Mouse (Mus musculus): ENCODE results near the gene Mpped2. TPM values are rescaled to one million over a fixed set of nuclear protein-coding genes. Genes with fewer than 3 reads are reported as not detected.

The Mpped2 gene
- total RNA-seq, 2 experiments from 2014 or later, result not detected

GRCm38 (mm10) chr2:106788055-106788454, 95.0 kb downstream of the Mpped2 start:
- no peak for ATAC-seq (replicated peaks; ENCODE audit: low FRiP score, poor library complexity, severe bottlenecking)

DNA sequence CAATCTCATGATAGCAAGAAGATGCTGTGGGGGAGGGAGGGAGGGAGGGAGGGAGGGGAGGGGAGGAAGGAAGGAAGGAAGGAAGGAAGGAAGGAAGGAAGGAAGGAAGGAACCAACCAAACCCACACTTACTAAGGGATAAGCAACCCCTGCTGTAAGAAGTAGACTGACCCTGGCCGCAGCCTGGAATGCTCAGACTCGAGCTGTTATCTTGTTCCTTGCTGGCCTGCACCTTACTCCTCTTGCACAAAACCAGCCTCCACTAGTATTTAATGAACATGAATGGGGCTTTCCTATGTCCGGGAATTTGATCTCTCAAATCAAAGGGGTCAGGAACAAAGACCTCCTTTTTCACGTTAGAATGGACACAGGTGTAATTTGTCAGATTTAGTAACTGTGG, 95.5 kb downstream of the Mpped2 start:
- no peak for ATAC-seq (replicated peaks; ENCODE audit: low FRiP score, poor library complexity, severe bottlenecking)

- no peak for ATAC-seq (replicated peaks; ENCODE audit: low FRiP score, poor library complexity, severe bottlenecking)
Observed at GRCm38 (mm10) chr2:106789694-106790328, 96.7 kb downstream of the Mpped2 start.

DNA sequence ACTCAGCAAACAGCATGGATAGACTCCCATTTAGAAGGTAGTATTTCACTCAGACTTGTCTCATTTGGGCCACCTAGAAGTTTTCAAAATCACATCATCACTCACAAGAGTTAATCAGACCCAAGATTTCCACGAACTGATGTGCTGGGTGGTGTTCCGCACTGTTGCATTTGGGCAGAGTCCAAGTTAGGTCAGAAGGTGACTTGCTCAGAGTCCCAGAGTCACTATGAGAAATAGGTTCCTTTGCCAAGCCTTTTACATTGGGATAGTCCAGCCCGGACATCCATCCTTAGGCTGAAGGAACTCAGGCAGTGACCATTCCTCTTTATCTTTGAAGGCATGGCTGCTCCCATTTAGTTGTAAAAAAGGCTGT, 97.2 kb downstream of the Mpped2 start:
- ATAC-seq (replicated peaks; ENCODE audit: low FRiP score, poor library complexity, severe bottlenecking), result no peak

DNA sequence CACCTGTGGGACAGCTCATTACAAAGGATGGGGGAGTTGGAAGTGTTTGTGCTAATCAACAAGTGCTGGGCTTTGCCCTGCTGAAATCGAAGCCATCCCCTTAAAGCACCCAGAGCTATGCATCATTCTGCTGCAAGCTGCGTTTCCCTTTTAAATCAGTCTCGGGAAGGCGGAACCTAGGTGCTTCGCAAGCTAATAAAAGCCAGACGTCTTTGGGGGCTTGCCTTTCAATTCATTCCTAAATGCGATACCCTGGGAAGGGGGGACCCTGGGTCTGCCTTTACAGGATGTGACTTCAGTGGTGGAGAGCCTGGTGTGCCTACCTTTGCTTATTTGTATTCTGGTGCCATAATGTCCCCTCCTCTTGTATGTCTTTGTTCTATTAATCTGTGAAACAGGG, 103.2 kb downstream of the Mpped2 start:
- ATAC-seq (replicated peaks; ENCODE audit: low FRiP score, poor library complexity, severe bottlenecking), result no peak

- ATAC-seq (replicated peaks; ENCODE audit: low FRiP score, poor library complexity, severe bottlenecking), result no peak
Observed at GRCm38 (mm10) chr2:106797855-106798254, 104.8 kb downstream of the Mpped2 start.

GRCm38 (mm10) chr2:106798824-106799223, 105.8 kb downstream of the Mpped2 start:
- no peak for ATAC-seq (replicated peaks; ENCODE audit: low FRiP score, poor library complexity, severe bottlenecking)

GRCm38 (mm10) chr2:106815898-106816297, 122.8 kb downstream of the Mpped2 start:
- no peak for ATAC-seq (replicated peaks; ENCODE audit: low FRiP score, poor library complexity, severe bottlenecking)

- no peak for ATAC-seq (replicated peaks; ENCODE audit: low FRiP score, poor library complexity, severe bottlenecking)
Observed at GRCm38 (mm10) chr2:106821292-106821691, 128.2 kb downstream of the Mpped2 start.

DNA sequence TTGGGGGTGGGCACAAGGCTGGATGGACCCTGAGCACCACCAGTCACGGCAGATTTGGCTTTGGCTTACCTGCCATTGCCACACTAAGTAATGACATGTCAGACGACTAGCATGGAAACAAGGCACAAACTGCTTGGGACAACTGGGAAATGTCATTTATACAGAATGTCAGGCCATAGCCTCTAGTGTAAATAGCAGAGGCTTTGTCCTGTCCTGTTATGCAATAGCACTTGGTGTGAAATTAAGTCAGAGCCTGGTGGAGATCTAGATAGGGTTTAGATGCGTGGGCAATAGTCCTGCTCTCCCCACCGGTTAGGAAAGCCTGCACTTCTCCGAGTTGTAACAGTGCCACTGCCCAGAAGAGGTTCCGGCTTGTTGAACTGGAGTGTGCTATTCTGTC, 128.8 kb downstream of the Mpped2 start:
- ATAC-seq (replicated peaks; ENCODE audit: low FRiP score, poor library complexity, severe bottlenecking), result no peak

DNA sequence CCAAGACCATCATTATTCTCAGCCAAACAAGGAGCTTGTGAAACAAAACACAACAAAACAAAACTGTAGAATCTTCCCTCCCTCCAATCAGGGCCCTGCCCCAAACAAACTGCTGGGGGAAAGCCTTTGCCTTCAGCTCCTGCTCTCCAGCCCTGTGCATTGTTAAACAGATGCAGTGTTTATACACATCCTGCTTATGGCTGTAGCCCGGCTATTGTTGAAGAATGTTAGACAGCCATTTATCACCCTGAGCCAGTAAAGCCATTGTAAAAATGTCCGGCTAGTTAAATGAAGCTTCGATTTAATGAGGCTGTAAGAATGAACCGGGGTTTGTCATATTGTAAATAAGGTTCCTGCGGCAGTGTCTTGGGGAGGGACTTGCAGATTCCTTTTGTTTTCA, 129.5 kb downstream of the Mpped2 start:
- no peak for ATAC-seq (replicated peaks; ENCODE audit: low FRiP score, poor library complexity, severe bottlenecking)

- ATAC-seq (replicated peaks; ENCODE audit: low FRiP score, poor library complexity, severe bottlenecking), result no peak
Observed at GRCm38 (mm10) chr2:106825461-106825860, 132.4 kb downstream of the Mpped2 start.

- ATAC-seq (replicated peaks; ENCODE audit: low FRiP score, poor library complexity, severe bottlenecking), result no peak
Observed at GRCm38 (mm10) chr2:106826023-106826422, 133.0 kb downstream of the Mpped2 start.

- no peak for ATAC-seq (replicated peaks; ENCODE audit: low FRiP score, poor library complexity, severe bottlenecking)
Observed at GRCm38 (mm10) chr2:106826806-106827205, 133.7 kb downstream of the Mpped2 start.

DNA sequence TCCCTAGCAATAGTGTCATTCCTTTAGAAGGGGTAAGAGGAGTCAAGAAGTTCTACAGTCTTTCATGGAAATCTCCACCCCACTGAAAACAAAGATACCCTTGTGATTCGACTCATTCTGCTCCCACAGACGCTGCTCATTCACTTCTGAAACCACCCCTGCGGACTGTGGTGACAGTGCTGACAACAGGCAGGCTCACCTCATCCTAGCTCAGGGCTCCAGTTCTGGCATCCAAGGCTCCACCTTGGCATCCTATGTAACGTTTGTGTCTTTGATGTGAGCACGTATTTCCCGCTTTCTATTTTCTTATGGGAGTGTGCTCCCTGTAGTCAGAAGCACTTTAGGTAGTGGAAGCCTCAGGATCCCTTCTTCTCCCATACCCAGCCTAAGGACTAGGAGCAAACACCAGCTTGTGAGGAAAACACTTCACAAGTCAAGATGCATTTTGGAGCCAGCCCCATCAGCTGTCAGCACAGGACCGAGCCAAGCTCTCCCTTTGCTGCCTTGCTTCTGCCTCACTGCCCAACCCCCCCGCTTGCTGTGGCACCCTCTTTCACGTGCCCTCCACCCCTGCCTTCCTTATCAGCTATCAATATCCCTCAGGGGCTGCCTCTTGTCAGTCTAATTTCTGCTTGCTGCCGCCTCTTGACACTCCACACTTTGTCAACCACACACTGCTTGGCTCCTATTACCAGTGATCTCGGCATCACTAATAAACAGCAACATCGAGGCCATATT, 135.7 kb downstream of the Mpped2 start:
- ATAC-seq (replicated peaks; ENCODE audit: low FRiP score, poor library complexity, severe bottlenecking), result no peak

GRCm38 (mm10) chr2:106829420-106829819, 136.4 kb downstream of the Mpped2 start:
- ATAC-seq (replicated peaks; ENCODE audit: low FRiP score, poor library complexity, severe bottlenecking), result no peak

DNA sequence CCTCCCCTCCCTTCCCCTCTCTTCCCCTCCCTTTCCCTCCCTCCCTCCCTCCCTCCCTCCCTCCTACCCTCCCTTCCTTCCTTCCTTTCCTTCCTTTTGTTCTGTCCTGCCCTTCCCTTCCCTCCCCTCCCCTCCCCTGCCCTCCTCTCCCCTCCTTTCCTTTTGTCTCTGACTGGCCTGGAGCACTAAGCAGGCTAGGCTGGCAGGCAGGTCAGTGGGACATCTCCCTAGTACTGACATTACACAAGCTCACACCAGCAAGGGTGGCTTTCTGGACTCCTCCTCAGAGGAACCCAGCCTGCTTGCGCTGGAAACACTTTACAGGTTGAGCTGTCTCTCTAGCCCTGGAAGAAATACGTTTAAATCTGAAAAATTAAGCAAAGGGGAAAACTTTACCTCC, 139.5 kb downstream of the Mpped2 start:
- no peak for ATAC-seq (replicated peaks; ENCODE audit: low FRiP score, poor library complexity, severe bottlenecking)

DNA sequence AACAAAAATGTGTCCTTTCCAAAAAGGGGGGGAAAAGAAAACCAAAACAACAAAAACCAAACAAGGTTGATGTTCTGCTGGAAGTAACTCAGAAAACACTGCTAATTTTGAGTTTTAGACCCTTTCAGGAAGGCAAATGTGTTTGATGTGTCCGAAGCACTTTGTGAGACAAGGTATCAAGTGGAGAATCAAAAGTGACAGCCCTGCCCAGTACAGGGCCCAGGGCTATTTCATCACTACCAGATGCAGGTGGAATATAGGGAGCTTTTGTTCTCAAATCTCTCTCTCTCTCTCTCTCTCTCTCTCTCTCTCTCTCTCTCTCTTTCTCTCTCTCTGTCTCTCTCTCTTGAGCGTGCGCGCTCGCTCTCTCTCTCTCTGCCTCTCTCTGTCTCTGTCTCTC, 140.1 kb downstream of the Mpped2 start:
- ATAC-seq (replicated peaks; ENCODE audit: low FRiP score, poor library complexity, severe bottlenecking), result no peak

GRCm38 (mm10) chr2:106835321-106835720, 142.3 kb downstream of the Mpped2 start:
- ATAC-seq (replicated peaks; ENCODE audit: low FRiP score, poor library complexity, severe bottlenecking), result no peak

GRCm38 (mm10) chr2:106837241-106837640, 144.2 kb downstream of the Mpped2 start:
- ATAC-seq (replicated peaks; ENCODE audit: low FRiP score, poor library complexity, severe bottlenecking), result no peak

DNA sequence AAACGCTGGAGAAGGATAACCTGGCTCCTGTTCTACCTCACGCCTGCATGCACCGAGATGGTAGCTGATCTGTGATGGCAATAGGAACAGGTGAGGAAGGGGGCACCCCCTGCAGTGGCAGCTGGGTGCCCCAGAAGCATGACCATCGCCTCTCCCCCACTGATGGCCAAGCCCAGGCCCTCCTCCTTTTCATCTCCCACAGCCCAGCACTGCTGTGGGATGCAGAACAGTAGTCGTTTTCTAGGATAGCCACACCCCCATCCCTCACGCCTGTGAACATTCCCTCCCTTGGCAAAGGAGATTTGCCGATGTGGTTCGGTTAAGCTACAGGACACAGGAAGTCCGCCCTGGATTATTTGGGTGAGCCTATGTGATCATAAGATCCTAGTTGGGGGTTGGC, 151.1 kb downstream of the Mpped2 start:
- no peak for ATAC-seq (replicated peaks; ENCODE audit: low FRiP score, poor library complexity, severe bottlenecking)
